Mouse (Mus musculus): ENCODE results near the gene 1700067P10Rik. TPM values are rescaled to one million over a fixed set of nuclear protein-coding genes. Genes with fewer than 3 reads are reported as not detected.
A peak's percentile ranks its signal among the peaks of the same experiment; 100 is the strongest.

Gene 1700067P10Rik
- polyA plus RNA-seq, 1 experiment from 2014 or later = not detected

DNA sequence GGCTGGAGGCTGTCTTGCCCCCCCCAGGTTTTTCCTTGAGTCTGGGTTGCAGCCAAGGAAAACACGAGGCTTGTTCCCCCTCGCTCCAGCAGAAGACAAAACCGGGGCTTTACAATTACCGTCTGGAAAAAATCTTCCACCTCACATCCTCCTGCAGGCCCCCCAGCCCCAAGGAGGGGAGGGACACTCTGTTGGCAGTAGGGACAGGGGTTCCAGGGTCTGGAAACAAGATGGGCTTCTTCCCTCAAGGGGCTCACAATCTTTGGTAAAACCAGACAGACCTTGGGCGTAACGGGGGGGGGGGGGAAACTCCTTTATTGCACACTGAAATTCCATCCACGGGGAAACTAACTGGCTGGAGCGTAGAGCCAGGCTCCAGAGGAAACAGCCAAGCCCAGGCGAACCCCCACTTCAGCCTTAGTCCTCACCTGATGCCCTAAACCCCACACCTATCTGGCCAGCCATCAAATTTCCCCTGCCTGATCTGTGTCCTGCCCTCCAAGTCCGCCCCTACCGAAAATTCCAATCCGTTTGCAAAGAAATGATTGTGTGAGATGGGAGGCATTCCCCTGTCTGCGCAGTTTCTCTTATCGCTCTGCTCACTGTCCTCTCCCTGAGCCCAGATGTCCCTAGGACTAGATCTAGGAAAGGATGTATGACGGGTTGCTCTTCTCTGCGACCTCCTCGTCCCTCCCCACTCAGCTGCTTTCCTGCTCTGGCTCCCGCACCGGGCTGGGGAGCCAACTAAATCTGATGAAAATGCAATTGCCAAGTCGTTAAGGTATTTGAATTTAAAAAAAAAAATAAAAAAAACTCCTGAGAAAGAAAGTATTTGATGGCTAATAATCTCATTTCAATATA, 5.9 kb downstream of the 1700067P10Rik start:
- peaks cover 30% of the 10 kb centered on the region for H3K4me1 ChIP-seq (replicated peaks; ENCODE audit: control insufficient read depth, insufficient read depth, low read length)
- no peak overlapping the region for H3K4me3 ChIP-seq (ENCODE audit: low read length)
- H3K27me3 ChIP-seq (ENCODE audit: control insufficient read depth, insufficient read depth, low read depth, low read length) = peaks cover 46% of the 10 kb centered on the region
- H3K9ac ChIP-seq (ENCODE audit: low read length) = no peak overlapping the region
- 10% methylated on average over 20 of the region's 20 CpGs for WGBS
- no peaks in the 10 kb centered on the region for H3K36me3 ChIP-seq (ENCODE audit: control insufficient read depth, insufficient read depth, low read length)
- ATAC-seq (ENCODE audit: low read depth) = no peak
- peaks cover 4% of the 10 kb centered on the region; the same call in 1 of the 2 replicates for H3K9me3 ChIP-seq (ENCODE audit: control insufficient read depth, low read length)
- no peak overlapping the region for H3K27ac ChIP-seq (ENCODE audit: low read length)
- H3K4me2 ChIP-seq (ENCODE audit: low read depth, low read length) = no peak overlapping the region

DNA sequence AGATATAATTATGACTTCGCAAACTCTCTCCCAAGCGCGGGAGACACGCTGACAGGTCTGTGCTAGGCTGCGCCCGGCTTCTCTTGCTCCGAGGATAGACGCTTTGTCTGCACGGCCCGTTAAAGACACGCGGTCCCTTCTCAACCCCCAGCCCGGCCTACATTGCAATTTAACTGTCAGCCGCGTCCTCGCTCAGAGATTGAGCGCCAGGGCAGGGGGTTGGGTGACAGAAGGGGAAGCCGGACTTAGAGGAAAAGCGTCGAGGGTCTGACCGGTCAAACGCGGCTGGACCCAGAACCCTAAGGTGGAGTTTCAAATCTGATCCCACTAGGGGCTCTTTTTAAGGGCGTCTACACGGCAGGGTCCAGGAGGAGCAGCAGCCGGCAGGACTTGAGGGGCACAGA, 6.6 kb downstream of the 1700067P10Rik start:
- Histone ChIP-seq H3K36me3 (ENCODE audit: control insufficient read depth, insufficient read depth, low read length) (no peaks in the 10 kb centered on the region), H3K9me3 (ENCODE audit: control insufficient read depth, low read length) (peaks cover 4% of the 10 kb centered on the region; the same call in 1 of the 2 replicates), H3K4me2 (ENCODE audit: low read depth, low read length) (peak overlapping the region; percentile 24; the same call in 1 of the 2 replicates), H3K9ac (ENCODE audit: low read length) (no peak overlapping the region), H3K4me3 (ENCODE audit: low read length) (peak overlapping the region; percentile 16), H3K27ac (ENCODE audit: low read length) (no peak overlapping the region), H3K27me3 (ENCODE audit: control insufficient read depth, insufficient read depth, low read depth, low read length) (peaks cover 46% of the 10 kb centered on the region), H3K4me1 (replicated peaks; ENCODE audit: control insufficient read depth, insufficient read depth, low read length) (peaks cover 30% of the 10 kb centered on the region)
- ATAC-seq (ENCODE audit: low read depth) = no peak
- 1% methylated on average over 26 of the region's 26 CpGs for WGBS

DNA sequence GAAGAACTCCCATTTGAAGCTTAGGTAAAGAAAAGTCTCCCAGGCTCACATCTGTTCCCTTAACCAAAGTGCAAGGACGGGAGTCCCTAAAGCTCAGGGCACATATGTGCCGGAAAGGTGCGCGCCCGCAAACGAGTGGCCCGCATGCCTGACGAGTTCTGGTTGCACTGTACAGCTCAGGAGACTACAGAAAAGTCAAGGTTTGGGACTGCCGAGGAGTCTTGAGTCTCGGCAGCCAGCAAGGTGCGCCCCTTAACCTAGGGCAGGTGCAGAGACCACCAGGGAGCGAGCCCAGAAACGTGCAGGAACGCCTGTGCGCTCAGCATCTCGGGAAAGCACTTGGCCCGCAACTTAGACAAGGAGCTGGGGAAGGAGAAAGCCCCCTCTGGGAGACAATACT, 7.2 kb downstream of the 1700067P10Rik start:
- peaks cover 4% of the 10 kb centered on the region; the same call in 1 of the 2 replicates for H3K9me3 ChIP-seq (ENCODE audit: control insufficient read depth, low read length)
- H3K9ac ChIP-seq (ENCODE audit: low read length) = no peak overlapping the region
- H3K27me3 ChIP-seq (ENCODE audit: control insufficient read depth, insufficient read depth, low read depth, low read length) = peaks cover 46% of the 10 kb centered on the region
- 15% methylated on average over 17 of the region's 17 CpGs for WGBS
- H3K4me2 ChIP-seq (ENCODE audit: low read depth, low read length) = peak overlapping the region; percentile 91; the same call in 1 of the 2 replicates
- H3K36me3 ChIP-seq (ENCODE audit: control insufficient read depth, insufficient read depth, low read length) = no peaks in the 10 kb centered on the region
- H3K27ac ChIP-seq (ENCODE audit: low read length) = no peak overlapping the region
- peaks cover 30% of the 10 kb centered on the region for H3K4me1 ChIP-seq (replicated peaks; ENCODE audit: control insufficient read depth, insufficient read depth, low read length)
- no peak overlapping the region; the same call in 1 of the 2 replicates for H3K4me3 ChIP-seq (ENCODE audit: low read length)
- no peak for ATAC-seq (ENCODE audit: low read depth)

- Histone ChIP-seq H3K27me3 (ENCODE audit: control insufficient read depth, insufficient read depth, low read depth, low read length) (peaks cover 46% of the 10 kb centered on the region), H3K9me3 (ENCODE audit: control insufficient read depth, low read length) (peaks cover 4% of the 10 kb centered on the region; the same call in 1 of the 2 replicates), H3K9ac (ENCODE audit: low read length) (peak overlapping the region; percentile 49; the same call in 1 of the 2 replicates), H3K4me3 (ENCODE audit: low read length) (peak overlapping the region; percentile 43), H3K27ac (ENCODE audit: low read length) (no peak overlapping the region), H3K4me2 (ENCODE audit: low read depth, low read length) (peak overlapping the region; percentile 91), H3K36me3 (ENCODE audit: control insufficient read depth, insufficient read depth, low read length) (no peaks in the 10 kb centered on the region), H3K4me1 (replicated peaks; ENCODE audit: control insufficient read depth, insufficient read depth, low read length) (peaks cover 30% of the 10 kb centered on the region)
- ATAC-seq (ENCODE audit: low read depth) = peak; percentile 69
- 2% methylated on average over 32 of the region's 41 CpGs for WGBS
Measured at GRCm38 (mm10) chr17:48097011-48097742, 8.1 kb downstream of the 1700067P10Rik start.

DNA sequence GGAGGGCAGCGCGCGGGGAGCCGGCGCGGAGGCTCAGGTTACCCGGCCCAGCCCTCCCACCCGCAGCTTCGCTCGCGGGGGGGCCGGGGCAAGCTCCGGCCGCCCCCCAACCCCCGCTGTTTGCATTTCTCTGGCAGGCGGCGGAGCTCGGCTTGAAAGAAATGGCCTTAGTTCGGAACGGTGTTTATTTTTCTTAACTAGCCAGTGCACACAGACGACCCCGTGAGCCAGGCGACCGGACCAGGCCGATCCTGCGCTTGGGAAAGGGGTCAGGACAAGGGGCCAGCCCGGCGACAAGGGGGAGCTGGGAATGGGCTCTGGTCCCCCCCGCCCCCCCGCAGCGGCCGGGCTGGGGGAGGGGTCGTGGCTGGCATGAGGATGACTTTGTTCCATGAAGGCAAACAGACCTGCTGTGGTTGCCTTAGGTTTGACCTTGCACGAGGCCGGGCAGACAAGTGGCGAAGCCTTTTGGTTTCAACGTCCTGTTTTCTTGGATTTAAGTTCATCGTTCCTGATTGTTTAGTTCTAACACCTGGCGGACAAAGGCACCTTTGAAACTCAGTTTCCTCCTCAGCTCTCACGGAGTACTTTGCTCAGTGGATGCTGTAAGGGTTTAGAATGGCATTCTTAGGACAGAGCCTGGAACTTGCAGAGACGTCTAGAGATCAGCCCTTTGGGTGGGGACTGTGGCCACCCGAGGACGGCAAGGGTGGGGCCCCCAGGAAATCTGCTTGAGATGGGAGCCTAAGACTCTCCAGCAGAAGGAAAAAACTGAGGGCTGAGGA, 8.8 kb downstream of the 1700067P10Rik start:
- peaks cover 46% of the 10 kb centered on the region for H3K27me3 ChIP-seq (ENCODE audit: control insufficient read depth, insufficient read depth, low read depth, low read length)
- H3K9me3 ChIP-seq (ENCODE audit: control insufficient read depth, low read length) = peaks cover 4% of the 10 kb centered on the region; the same call in 1 of the 2 replicates
- no peaks in the 10 kb centered on the region for H3K36me3 ChIP-seq (ENCODE audit: control insufficient read depth, insufficient read depth, low read length)
- under 1% methylated on average over 43 of the region's 43 CpGs for WGBS
- peaks cover 30% of the 10 kb centered on the region for H3K4me1 ChIP-seq (replicated peaks; ENCODE audit: control insufficient read depth, insufficient read depth, low read length)
- H3K4me3 ChIP-seq (ENCODE audit: low read length) = peak overlapping the region; percentile 43
- ATAC-seq (ENCODE audit: low read depth) = peak; percentile 8; the same call in 1 of the 2 replicates
- H3K9ac ChIP-seq (ENCODE audit: low read length) = peak overlapping the region; percentile 49; the same call in 1 of the 2 replicates
- no peak overlapping the region for H3K27ac ChIP-seq (ENCODE audit: low read length)
- H3K4me2 ChIP-seq (ENCODE audit: low read depth, low read length) = peak overlapping the region; percentile 91

DNA sequence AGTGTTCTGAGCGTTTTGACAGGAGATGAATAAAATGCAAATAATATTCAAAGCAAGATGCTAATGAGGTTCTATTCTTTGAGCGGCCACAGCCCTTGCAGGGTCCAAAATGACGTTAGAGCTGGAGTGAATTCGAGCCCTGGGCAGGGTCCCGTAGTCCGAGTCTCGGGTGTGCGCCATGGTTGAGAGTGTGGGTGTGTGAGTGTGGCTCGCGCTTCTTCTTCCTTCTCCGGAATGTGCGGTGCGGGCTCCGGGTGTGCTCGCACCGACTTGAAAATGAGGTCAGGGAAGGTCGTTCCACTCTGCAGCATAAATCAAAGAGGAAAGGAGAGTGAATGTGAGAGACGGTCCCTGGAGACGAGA, 9.4 kb downstream of the 1700067P10Rik start:
- Histone ChIP-seq H3K4me3 (ENCODE audit: low read length) (peak overlapping the region; percentile 43), H3K4me1 (replicated peaks; ENCODE audit: control insufficient read depth, insufficient read depth, low read length) (peaks cover 28% of the 10 kb centered on the region), H3K9ac (ENCODE audit: low read length) (no peak overlapping the region), H3K9me3 (ENCODE audit: control insufficient read depth, low read length) (peaks cover 3% of the 10 kb centered on the region; the same call in 1 of the 2 replicates), H3K27ac (ENCODE audit: low read length) (no peak overlapping the region), H3K4me2 (ENCODE audit: low read depth, low read length) (peak overlapping the region; percentile 91), H3K27me3 (ENCODE audit: control insufficient read depth, insufficient read depth, low read depth, low read length) (peaks cover 46% of the 10 kb centered on the region), H3K36me3 (ENCODE audit: control insufficient read depth, insufficient read depth, low read length) (no peaks in the 10 kb centered on the region)
- ATAC-seq (ENCODE audit: low read depth) = no peak
- WGBS = under 1% methylated on average over 19 of the region's 19 CpGs

DNA sequence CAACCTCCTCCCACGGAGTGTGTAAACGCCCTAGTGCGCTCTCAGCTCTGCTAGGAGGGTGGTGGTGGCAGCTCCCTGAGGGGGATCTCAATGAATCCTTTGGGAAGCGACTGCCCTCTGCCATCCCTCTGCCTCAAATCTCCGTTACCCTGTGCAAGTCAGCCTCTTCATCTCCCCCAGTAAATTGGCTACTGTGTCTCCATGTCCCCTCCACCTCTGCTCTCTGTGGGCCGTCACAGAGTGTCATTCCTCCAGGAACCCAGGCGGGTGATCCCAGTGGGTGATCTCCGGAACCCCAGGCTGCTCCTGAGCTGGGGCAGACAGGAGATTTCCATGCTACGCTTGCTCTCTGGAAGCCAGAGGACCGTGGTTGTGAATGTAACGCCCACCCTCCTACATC, 10.2 kb downstream of the 1700067P10Rik start:
- Histone ChIP-seq H3K27ac (ENCODE audit: low read length) (no peak overlapping the region), H3K9ac (ENCODE audit: low read length) (no peak overlapping the region), H3K4me1 (replicated peaks; ENCODE audit: control insufficient read depth, insufficient read depth, low read length) (peaks cover 28% of the 10 kb centered on the region), H3K27me3 (ENCODE audit: control insufficient read depth, insufficient read depth, low read depth, low read length) (peaks cover 41% of the 10 kb centered on the region), H3K4me3 (ENCODE audit: low read length) (no peak overlapping the region), H3K9me3 (ENCODE audit: control insufficient read depth, low read length) (no peaks in the 10 kb centered on the region), H3K4me2 (ENCODE audit: low read depth, low read length) (no peak overlapping the region), H3K36me3 (ENCODE audit: control insufficient read depth, insufficient read depth, low read length) (no peaks in the 10 kb centered on the region)
- 37% methylated on average over 11 of the region's 11 CpGs for WGBS
- ATAC-seq (ENCODE audit: low read depth) = no peak

GRCm38 (mm10) chr17:48100441-48101417, 11.6 kb downstream of the 1700067P10Rik start:
- Histone ChIP-seq H3K4me3 (ENCODE audit: low read length) (peak overlapping the region; percentile 41), H3K36me3 (ENCODE audit: control insufficient read depth, insufficient read depth, low read length) (no peaks in the 10 kb centered on the region), H3K9ac (ENCODE audit: low read length) (no peak overlapping the region), H3K9me3 (ENCODE audit: control insufficient read depth, low read length) (no peaks in the 10 kb centered on the region), H3K27me3 (ENCODE audit: control insufficient read depth, insufficient read depth, low read depth, low read length) (peaks cover 28% of the 10 kb centered on the region), H3K4me2 (ENCODE audit: low read depth, low read length) (peak overlapping the region; percentile 57), H3K4me1 (replicated peaks; ENCODE audit: control insufficient read depth, insufficient read depth, low read length) (peaks cover 23% of the 10 kb centered on the region), H3K27ac (ENCODE audit: low read length) (no peak overlapping the region)
- 13% methylated on average over 20 of the region's 21 CpGs for WGBS
- ATAC-seq (ENCODE audit: low read depth) = peak; percentile 66
